Mouse (Mus musculus): Measurements from ENCODE around the gene Gm21954. TPM values are rescaled to one million over a fixed set of nuclear protein-coding genes. Genes with fewer than 3 reads are reported as not detected.

Gm21954 gene
- polyA plus RNA-seq, 1 experiment from 2014 or later = not detected

DNA sequence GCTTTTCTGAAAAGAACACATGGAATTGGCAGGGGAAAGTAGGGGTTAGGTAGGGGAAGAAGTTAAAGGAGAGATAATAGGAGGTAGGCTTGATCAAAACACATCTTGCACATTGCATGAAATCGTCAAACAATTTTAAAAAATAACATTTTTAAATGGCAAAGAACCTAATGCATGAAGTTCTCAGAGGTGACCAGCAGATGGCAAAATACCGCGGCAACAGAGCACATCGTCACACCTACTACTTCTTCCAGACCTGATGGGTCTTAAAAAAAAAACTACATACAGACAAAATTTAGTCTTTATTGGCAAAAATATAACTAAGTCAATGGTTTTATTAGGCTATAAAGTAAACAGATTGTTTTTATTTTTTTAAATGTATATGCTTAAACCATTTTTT lies 22.3 kb upstream of the Gm21954 start:
- no peak overlapping the region for H3K4me2 ChIP-seq
- H3K9ac ChIP-seq (replicated peaks) = no peak overlapping the region
- ATAC-seq (ENCODE audit: insufficient number of reproducible peaks, insufficient read depth, low FRiP score, low TSS enrichment, low read depth) = no peak
- H3K4me3 ChIP-seq (replicated peaks) = no peak overlapping the region
- peaks cover 3% of the 10 kb centered on the region for H3K27me3 ChIP-seq
- no peaks in the 10 kb centered on the region; the same call in 1 of the 2 replicates for H3K36me3 ChIP-seq
- peak overlapping the region; percentile 82; the same call in 1 of the 2 replicates for H3K27ac ChIP-seq
- H3K9me3 ChIP-seq = no peaks in the 10 kb centered on the region
- 31% methylated on average over 4 of the region's 4 CpGs for WGBS
- peaks cover 50% of the 10 kb centered on the region for H3K4me1 ChIP-seq (replicated peaks)

- Histone ChIP-seq H3K9ac (replicated peaks) (no peak overlapping the region), H3K9me3 (no peaks in the 10 kb centered on the region), H3K4me2 (no peak overlapping the region), H3K4me3 (replicated peaks) (no peak overlapping the region), H3K27ac (peak overlapping the region; percentile 69), H3K27me3 (peaks cover 3% of the 10 kb centered on the region), H3K4me1 (replicated peaks) (peaks cover 29% of the 10 kb centered on the region), H3K36me3 (peaks cover 3% of the 10 kb centered on the region; the same call in 1 of the 2 replicates)
- ATAC-seq (ENCODE audit: insufficient number of reproducible peaks, insufficient read depth, low FRiP score, low TSS enrichment, low read depth) = no peak
- 21% methylated on average over 6 of the region's 6 CpGs for WGBS
These were observed 20.0 kb upstream of the Gm21954 start for GRCm38 (mm10) chr3:55492021-55492420.

GRCm38 (mm10) chr3:55489231-55489990 lies 17.4 kb upstream of the Gm21954 start:
- peaks cover 3% of the 10 kb centered on the region for H3K27me3 ChIP-seq
- no peak for ATAC-seq (ENCODE audit: insufficient number of reproducible peaks, insufficient read depth, low FRiP score, low TSS enrichment, low read depth)
- H3K27ac ChIP-seq = no peak overlapping the region
- WGBS = 74% methylated on average over 12 of the region's 12 CpGs
- no peak overlapping the region for H3K9ac ChIP-seq (replicated peaks)
- H3K4me3 ChIP-seq (replicated peaks) = no peak overlapping the region
- peaks cover 7% of the 10 kb centered on the region for H3K4me1 ChIP-seq (replicated peaks)
- H3K4me2 ChIP-seq = no peak overlapping the region
- H3K36me3 ChIP-seq = peaks cover 7% of the 10 kb centered on the region
- H3K9me3 ChIP-seq = no peaks in the 10 kb centered on the region

- H3K4me2 ChIP-seq = no peak overlapping the region
- H3K36me3 ChIP-seq = peaks cover 7% of the 10 kb centered on the region
- H3K4me3 ChIP-seq (replicated peaks) = no peak overlapping the region
- no peak overlapping the region for H3K9ac ChIP-seq (replicated peaks)
- no peak for ATAC-seq (ENCODE audit: insufficient number of reproducible peaks, insufficient read depth, low FRiP score, low TSS enrichment, low read depth)
- no peaks in the 10 kb centered on the region; the same call in 1 of the 2 replicates for H3K27me3 ChIP-seq
- WGBS = 23% methylated on average over 4 of the region's 4 CpGs
- no peaks in the 10 kb centered on the region for H3K9me3 ChIP-seq
- H3K4me1 ChIP-seq (replicated peaks) = peaks cover 35% of the 10 kb centered on the region
- H3K27ac ChIP-seq = no peak overlapping the region
These were observed 11.3 kb upstream of the Gm21954 start for GRCm38 (mm10) chr3:55483328-55483727.

DNA sequence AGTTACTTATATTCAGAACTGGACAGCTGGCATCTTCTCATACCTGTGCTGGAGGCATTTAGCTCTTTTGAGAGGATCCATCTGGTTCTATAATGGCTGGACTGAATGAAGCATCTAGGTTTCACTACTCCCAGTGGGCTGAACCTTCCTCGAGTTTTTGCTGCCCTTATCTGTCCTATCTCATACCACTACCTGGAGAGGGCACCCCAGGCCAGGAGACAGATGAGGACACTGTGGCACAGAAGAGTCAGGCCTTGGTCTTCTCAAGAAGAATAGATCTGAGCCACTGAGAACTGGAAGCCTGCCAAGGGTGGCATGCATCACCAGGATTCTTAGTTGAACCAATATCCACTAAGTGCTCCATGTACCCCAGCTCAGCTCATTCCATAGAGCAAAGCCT lies 9.1 kb upstream of the Gm21954 start:
- Histone ChIP-seq H3K27ac (no peak overlapping the region; the same call in 1 of the 2 replicates), H3K36me3 (no peaks in the 10 kb centered on the region), H3K27me3 (no peaks in the 10 kb centered on the region), H3K4me3 (replicated peaks) (no peak overlapping the region), H3K9ac (replicated peaks) (no peak overlapping the region), H3K4me2 (no peak overlapping the region), H3K9me3 (no peaks in the 10 kb centered on the region), H3K4me1 (replicated peaks) (peaks cover 42% of the 10 kb centered on the region)
- ATAC-seq (ENCODE audit: insufficient number of reproducible peaks, insufficient read depth, low FRiP score, low TSS enrichment, low read depth) = no peak
- 66% methylated on average over 1 of the region's 1 CpGs for WGBS

- Histone ChIP-seq H3K36me3 (no peaks in the 10 kb centered on the region), H3K4me1 (replicated peaks) (peaks cover 42% of the 10 kb centered on the region), H3K4me2 (peak overlapping the region; percentile 20; the same call in 1 of the 2 replicates), H3K4me3 (replicated peaks) (no peak overlapping the region), H3K27ac (peak overlapping the region; percentile 75), H3K9ac (replicated peaks) (no peak overlapping the region), H3K9me3 (no peaks in the 10 kb centered on the region), H3K27me3 (no peaks in the 10 kb centered on the region)
- ATAC-seq (ENCODE audit: insufficient number of reproducible peaks, insufficient read depth, low FRiP score, low TSS enrichment, low read depth) = peak; percentile 77
- WGBS = 9% methylated on average over 4 of the region's 4 CpGs
These were observed 7.3 kb upstream of the Gm21954 start for GRCm38 (mm10) chr3:55479306-55479705.

GRCm38 (mm10) chr3:55476694-55477093 lies 4.7 kb upstream of the Gm21954 start:
- Histone ChIP-seq H3K4me3 (replicated peaks) (no peak overlapping the region), H3K36me3 (no peaks in the 10 kb centered on the region), H3K27ac (no peak overlapping the region), H3K4me2 (no peak overlapping the region), H3K4me1 (replicated peaks) (peaks cover 54% of the 10 kb centered on the region), H3K9me3 (no peaks in the 10 kb centered on the region), H3K9ac (replicated peaks) (no peak overlapping the region), H3K27me3 (no peaks in the 10 kb centered on the region)
- WGBS = 96% methylated on average over 7 of the region's 7 CpGs
- no peak for ATAC-seq (ENCODE audit: insufficient number of reproducible peaks, insufficient read depth, low FRiP score, low TSS enrichment, low read depth)

- no peak overlapping the region for H3K4me3 ChIP-seq (replicated peaks)
- no peak overlapping the region for H3K9ac ChIP-seq (replicated peaks)
- 16% methylated on average over 6 of the region's 6 CpGs for WGBS
- no peak overlapping the region for H3K4me2 ChIP-seq
- H3K27me3 ChIP-seq = no peaks in the 10 kb centered on the region
- H3K4me1 ChIP-seq (replicated peaks) = peaks cover 24% of the 10 kb centered on the region
- no peaks in the 10 kb centered on the region for H3K9me3 ChIP-seq
- no peaks in the 10 kb centered on the region for H3K36me3 ChIP-seq
- H3K27ac ChIP-seq = peak overlapping the region; percentile 82
- peak; percentile 78 for ATAC-seq (ENCODE audit: insufficient number of reproducible peaks, insufficient read depth, low FRiP score, low TSS enrichment, low read depth)
These were observed 1.1 kb upstream of the Gm21954 start for GRCm38 (mm10) chr3:55473146-55473545.

- ATAC-seq (ENCODE audit: insufficient number of reproducible peaks, insufficient read depth, low FRiP score, low TSS enrichment, low read depth) = no peak
- Histone ChIP-seq H3K4me3 (replicated peaks) (no peak overlapping the region), H3K36me3 (no peaks in the 10 kb centered on the region), H3K9ac (replicated peaks) (no peak overlapping the region), H3K27ac (no peak overlapping the region), H3K4me2 (no peak overlapping the region), H3K4me1 (replicated peaks) (peaks cover 28% of the 10 kb centered on the region), H3K27me3 (0 out of 2 replicates have a peak, but pooled peaks cover 3% of the 10 kb centered on the region), H3K9me3 (no peaks in the 10 kb centered on the region)
- WGBS = 80% methylated on average over 9 of the region's 9 CpGs
These were observed 5.7 kb downstream of the Gm21954 start for GRCm38 (mm10) chr3:55466348-55466747.

GRCm38 (mm10) chr3:55465785-55466184 lies 6.2 kb downstream of the Gm21954 start:
- no peak for ATAC-seq (ENCODE audit: insufficient number of reproducible peaks, insufficient read depth, low FRiP score, low TSS enrichment, low read depth)
- Histone ChIP-seq H3K4me2 (no peak overlapping the region), H3K9ac (replicated peaks) (no peak overlapping the region), H3K4me3 (replicated peaks) (no peak overlapping the region), H3K27ac (0 out of 2 replicates have a peak overlapping the region, but pooled peaks have one; percentile 12), H3K4me1 (replicated peaks) (peaks cover 33% of the 10 kb centered on the region), H3K36me3 (no peaks in the 10 kb centered on the region), H3K27me3 (0 out of 2 replicates have a peak, but pooled peaks cover 3% of the 10 kb centered on the region), H3K9me3 (no peaks in the 10 kb centered on the region)
- 83% methylated on average over 8 of the region's 8 CpGs for WGBS

- Histone ChIP-seq H3K9ac (replicated peaks) (no peak overlapping the region), H3K27ac (0 out of 2 replicates have a peak overlapping the region, but pooled peaks have one; percentile 4), H3K4me1 (replicated peaks) (peaks cover 33% of the 10 kb centered on the region), H3K27me3 (0 out of 2 replicates have a peak, but pooled peaks cover 3% of the 10 kb centered on the region), H3K4me3 (replicated peaks) (no peak overlapping the region), H3K36me3 (peaks cover 6% of the 10 kb centered on the region; the same call in 1 of the 2 replicates), H3K4me2 (no peak overlapping the region), H3K9me3 (0 out of 2 replicates have a peak, but pooled peaks cover 5% of the 10 kb centered on the region)
- no peak for ATAC-seq (ENCODE audit: insufficient number of reproducible peaks, insufficient read depth, low FRiP score, low TSS enrichment, low read depth)
- WGBS = 68% methylated on average over 3 of the region's 3 CpGs
These were observed 7.8 kb downstream of the Gm21954 start for GRCm38 (mm10) chr3:55464226-55464625.
